Mouse (Mus musculus) monocyte, adult 5-6 weeks (primary cell): Measurements from ENCODE around the gene Pus7. TPM values are rescaled to one million over a fixed set of nuclear protein-coding genes. Genes with fewer than 3 reads are reported as not detected.
"Not testable (repeated sequence)": the region's sequence is repeated elsewhere in the genome, so short reads cannot be mapped to it uniquely, and the experiment has no call there.

Experiments used
- ATAC-seq: fragments of 153-309, 156-312 bp; replicated peaks from 2 replicates; pipeline ENCODE4 v1.8.0; 2017; ENCODE audit warnings: mild to moderate bottlenecking; ENCODE audit not compliant: low TSS enrichment, insufficient number of reproducible peaks, severe bottlenecking, poor library complexity, low FRiP score
- total RNA-seq: library from RNA; stranded (forward); fragments of 200-1000, 200-491, 200-594 nt; gene quantifications from 3 replicates; pipeline ENCODE4 v1.2.3, GENCODE M21; 2017

Gene Pus7
- total RNA-seq, 1 experiment from 2014 or later: 5.1 TPM

DNA sequence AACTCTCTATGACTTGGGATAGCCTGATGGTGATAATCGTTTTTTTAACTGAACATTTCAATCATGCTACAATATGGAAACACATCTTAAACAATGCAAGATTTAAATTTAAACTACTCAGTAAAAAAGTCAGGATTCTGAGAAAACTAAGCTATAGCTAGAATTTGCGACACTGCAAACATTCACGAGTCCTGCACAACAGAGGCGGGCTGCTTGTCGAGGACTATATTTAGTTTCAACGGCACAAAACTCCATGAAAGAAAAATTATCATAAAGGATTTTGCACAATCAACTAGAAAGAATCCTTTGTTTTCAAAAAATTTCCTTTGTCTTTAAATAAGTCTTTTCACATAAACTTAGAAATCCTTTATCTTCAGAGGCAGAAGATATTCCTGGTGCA lies 21.0 kb downstream of the Pus7 start:
- no peak for ATAC-seq

DNA sequence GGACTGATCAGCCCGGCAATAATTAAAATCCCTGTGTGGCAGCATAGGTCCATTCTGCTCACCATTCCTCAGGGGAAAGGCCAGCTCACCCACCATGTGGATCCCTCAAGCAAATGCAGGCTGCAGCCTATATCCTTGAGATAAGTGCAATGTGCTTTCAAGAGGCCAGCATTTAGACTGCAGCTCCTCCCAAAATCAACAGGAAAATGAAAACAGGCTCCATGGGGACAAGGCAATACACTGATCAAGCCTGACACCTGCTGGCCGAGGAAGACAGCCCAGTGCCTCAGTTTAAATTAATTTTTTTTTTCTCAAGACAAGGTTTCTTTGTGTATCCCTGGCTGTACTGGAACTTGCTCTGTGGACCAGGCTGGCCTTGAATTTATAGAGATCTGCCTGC lies 24.9 kb downstream of the Pus7 start:
- ATAC-seq: no peak

DNA sequence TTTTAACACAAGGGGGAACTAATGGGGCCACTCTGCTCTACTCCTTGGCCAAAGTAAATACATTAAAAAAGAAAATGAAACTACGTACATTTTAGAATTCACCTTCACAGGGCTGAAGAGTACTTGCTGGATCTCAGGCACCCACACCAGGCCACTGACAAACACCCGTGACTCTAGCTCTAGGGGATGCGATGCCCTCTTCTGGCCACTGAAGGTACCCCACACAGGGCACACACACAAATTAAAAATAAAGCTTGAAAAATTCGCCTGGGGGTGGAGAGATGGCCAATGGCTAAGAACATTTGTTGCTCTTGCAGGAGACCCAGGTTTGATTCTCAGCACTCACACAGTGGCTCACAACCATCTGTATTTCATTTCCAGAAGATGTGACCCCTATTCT lies 27.1 kb downstream of the Pus7 start:
- no peak for ATAC-seq

DNA sequence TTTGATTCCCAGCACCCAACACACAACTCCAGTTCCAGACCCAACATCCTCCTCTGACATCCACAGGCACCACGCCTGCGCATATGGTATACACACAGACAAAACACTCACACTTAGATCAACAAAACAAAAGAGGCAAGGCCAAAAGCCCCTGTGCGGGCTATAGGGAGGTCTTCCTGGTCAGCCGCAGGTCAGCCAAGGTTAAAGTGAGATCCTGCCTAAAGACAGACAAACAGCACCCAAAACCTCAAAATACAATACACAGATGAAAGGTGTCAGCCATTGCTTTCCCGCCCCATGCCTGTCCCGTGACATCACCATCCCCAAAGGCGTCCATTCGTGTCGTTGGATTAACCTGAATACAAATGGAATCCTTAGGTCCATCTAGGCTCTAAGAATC lies 27.9 kb downstream of the Pus7 start:
- ATAC-seq: no peak

DNA sequence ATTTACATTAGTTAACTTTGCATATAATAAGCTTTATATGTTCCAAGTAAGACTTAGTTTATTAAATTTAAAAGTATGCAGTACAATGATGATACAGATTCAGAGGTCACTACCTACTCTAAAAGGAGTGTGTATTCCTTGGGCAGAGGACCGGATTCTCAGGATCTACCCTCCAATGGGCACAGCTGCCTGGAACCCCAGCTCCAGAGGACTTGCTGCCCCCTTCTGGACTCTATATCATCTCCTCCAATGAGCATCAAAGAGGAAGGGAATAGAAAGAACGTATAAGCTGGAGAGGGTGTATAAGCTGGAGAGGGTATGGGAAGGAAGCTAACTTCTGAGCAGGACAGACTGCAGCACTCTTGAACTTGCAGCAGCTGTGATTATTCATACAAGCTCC lies 33.6 kb downstream of the Pus7 start:
- ATAC-seq: no peak

DNA sequence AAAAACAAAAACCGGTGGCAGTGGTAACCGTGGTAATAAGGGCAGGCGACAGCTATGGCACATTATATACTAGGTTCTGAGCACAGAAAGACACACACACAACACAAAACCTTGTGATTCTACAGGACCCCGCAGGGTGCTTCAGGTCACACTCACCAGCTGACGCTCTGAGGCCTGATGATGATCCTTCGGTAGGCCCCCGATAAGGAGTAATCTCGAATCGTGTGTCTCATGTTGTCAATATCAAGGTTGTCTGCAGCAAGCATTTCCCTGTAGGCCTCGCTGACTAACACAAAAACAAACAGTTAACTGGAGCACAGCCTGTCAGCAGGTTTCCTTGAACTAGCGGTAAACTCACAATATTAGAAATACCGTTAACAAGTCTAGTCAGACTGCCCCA lies 40.2 kb downstream of the Pus7 start:
- no peak for ATAC-seq

DNA sequence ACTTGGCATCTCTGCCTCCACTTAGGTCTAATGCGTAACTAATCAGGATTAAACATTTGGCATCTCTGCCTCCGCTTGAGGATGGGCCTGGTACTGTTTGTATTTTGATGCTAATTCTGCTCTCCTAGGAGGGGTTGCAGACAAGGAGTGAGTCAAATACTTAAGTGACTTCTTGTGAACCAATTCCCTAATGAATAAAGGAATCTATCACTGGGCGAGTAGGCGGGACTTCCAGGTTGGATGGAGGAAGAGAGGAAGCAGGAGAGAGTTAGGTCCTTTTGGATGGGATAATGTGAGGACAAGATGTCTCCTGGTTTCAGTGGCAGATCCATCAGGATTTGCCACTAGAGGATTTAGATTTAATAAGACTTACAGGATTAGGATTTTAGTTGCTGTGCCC lies 46.4 kb downstream of the Pus7 start:
- no peak for ATAC-seq

DNA sequence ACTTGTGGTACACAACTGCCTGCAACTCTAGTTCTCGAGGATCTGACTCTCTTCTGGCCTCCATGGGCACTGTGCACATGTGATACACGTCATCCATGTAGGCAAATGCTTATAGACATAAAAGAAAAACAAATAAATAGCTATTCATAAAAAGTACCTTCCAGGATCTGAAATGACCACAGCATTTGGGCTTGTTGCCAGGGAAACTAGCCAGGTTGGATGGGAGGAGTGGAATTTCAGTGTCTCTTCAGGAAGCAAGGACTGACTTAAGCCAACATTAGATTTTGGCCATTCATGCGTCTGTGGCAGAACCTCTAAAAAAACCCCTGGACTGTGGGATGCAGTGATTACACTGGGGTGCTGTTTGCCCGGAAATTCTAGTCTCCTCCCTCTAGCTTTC lies 47.1 kb downstream of the Pus7 start:
- no peak for ATAC-seq

DNA sequence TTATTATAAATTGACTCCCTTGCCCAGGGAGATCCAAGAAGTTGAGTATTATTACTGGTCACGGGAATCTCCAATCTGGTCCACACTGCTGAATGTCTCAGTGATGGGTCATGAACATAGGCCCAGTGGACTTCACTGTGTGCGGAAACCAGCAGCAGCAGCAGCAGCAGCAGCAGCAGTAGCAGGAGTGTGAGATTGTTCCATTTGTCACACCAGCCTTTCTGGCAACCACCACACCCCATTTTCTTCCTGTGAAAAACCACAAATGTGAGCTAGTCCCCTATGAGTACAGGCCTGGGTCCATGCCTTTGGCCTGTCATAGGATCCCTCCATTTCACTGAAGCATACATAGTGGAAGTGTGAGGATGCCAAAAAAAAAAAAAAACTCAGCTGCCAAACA lies 61.6 kb downstream of the Pus7 start:
- ATAC-seq: peak; percentile 73

DNA sequence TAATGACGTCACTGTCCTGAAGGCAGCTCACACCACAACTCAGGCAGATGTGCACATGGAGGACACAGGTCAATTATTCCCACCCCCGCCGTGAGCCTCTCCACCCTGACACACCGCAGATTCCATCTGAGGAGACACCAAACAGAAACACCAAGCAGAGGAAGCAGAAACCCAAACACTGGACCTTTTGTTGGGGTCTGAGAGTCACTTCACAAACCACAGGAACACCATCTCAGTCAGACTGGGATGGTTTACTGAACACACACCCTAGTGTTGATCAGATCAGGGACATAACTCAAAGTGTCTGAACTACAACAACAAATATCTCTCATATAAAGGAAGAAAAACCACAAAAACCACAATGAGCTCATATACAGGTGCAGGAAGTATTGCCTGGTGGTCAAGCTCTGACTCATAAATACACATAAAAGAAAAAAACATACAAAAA lies 64.6 kb downstream of the Pus7 start:
- ATAC-seq: peak; percentile 72

DNA sequence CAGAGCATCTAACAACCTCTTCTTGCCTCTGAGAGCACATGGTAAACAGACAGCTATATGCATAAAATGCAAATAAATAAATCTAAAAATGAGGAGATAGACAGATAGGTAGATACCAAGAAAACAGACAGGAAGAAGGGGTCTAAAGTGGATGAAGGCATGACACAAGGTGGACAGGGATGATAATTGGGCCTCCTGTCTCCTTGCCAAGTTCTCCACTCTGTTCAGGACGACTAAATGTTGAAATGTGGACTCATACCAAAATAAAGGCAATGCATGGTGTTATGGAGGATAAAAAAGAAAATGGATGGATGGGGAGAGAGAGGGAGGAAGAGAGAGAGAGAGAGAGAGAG lies 65.4 kb downstream of the Pus7 start:
- ATAC-seq: no peak

DNA sequence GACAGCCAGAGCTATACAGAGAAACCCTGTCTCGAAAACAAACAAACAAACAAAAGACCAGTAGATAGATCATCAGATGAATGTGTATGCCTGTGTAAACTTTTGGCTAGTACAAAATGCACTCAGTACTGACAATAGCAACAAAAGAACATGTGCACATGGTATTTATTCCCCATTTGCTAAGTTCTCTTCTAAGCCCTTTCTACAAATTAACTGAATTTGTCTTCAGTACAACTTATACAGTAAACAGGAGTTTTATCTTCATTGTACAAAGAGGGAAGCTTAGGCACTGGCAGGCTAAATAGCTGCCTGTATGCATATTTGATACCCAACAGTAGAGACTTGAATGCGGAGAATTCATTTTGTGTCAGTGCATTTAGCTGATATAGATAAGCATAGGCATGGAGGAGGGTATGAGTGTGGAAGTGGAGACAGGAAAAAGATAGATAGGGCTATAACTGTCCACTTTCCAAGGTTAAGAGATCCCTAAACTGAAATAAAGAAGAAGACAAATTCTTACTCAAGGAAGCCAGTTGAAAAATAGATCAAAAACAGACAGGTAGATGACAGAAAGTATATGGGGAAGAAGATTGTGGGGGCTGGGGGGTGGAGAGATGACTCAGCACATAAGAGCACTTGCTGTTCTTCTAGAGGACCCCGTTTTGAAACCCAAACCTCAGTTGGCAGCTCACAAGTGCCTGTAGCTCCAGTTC lies 65.9 kb downstream of the Pus7 start:
- no peak for ATAC-seq

DNA sequence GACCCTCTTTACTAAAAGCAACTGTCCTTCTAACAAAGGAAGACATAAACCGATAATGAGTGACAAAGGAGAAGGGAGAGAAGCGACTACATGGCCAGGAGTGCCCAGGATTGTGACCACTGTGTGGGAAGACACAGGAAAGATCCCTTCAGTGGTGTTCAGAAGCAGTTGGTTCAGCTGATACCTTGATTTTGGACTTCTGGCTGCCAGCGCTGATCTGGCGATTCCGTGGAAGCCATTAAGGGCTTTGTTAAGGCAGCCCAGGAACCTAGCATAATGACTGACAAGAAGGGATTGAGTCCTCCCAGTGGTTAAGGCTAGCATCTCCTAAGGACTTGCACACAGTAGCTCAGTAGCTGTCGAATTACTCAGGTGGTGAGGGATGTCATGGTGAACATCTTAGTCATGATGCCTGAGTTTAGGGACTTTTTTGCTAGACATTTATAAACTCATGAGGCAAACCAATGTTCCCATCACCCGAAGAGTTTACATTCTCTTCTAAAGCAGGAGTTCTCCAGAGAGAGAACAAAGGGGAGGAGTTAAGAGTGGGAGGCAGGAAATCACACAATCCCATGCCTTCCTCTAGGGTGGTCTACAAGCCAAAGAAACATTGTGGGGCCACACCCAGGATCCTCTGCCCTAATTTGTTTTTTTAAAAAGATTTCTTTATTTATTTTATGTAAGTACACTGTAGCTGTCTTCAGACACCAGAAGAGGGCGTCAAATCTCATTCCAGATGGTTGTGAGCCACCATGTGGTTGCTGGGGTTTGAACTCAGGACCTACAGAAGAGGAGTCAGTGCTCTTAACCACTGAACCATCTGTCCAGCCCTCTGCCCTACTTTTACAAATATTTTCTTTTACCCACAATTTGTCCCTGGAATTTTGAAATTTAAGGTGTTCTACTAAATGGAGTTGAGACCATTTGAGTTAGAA lies 69.8 kb downstream of the Pus7 start:
- no peak for ATAC-seq

DNA sequence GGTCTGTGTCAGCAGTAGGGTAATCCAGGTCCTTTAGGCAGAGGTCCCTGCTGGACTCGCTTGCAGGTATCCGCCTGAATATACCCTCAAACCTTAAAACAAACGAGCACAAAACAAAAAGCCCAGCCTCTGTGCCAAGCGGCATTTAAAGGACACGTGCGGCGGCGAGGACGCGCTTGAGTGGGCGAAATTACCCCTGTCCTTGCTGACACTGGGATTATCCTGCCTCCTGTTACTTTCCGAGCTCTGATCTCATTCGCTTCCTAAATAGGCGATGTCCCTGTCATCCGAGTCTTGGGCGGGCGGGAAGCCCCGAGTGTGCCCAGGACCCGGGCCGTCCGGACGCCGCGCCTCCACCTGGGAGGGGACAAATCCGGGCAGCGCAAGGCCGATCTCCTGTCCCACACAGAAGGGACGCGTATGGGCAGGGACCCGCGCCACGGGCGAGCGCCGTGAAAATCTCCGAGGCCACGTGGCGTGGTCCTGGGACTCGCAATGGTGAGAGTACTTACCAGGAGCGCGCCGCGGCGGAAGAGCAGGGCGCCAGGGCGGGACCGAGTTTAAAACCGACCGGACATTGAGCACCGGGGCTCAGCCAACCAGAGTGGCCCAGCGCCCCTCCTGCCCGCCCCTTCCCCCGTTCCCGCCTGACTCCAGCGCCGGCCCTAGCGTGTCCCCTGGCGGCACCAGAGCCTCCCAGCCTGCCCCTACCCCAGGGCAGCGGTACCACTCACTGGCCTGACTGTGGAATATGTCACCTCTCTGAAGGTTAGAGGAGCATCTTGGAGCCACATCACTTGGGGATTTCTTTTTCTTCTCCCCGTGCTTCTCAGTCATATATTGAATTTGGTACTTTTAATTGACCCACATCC lies 71.1 kb downstream of the Pus7 start:
- ATAC-seq: peak; percentile 97

DNA sequence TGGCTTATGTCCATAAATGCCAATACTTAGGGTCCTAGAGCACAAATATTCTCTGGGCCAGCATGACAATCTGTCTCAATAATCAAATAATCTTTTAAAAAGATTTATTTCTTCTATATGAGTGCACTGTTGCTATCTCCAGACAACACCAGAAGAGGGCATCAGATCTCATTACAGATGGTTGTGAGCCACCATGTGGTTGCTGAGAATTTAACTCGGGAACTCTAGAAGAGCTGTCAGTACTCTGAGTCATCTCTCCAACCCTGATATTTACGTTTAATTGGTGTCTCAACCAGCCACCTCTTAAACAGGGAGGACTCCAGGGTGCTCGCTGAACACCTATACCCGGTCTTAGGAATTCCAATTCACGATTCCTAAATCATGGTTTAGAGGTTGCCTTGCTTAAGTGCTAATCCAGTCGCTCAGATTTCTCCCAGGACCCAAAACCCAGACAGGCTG lies 71.8 kb downstream of the Pus7 start:
- ATAC-seq: not testable (repeated sequence)

DNA sequence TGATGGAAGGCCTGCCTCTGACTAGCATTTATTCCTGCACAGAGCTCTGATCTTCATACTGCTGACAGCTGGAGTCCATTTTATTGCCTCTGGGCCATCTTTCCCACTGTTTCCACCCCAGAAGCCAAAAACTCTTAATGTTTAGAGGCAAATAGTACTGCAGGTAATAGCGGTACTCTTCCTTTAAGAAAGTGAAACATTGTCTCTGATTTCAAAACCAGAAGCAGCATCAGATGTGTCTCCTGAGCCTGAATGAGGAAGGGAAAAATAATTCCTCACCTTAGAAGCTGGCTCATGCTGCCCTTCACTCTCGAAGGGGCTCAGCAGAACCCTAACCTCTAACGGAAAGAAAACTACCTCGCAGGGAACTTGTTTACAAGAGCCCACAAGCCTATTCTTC lies 72.3 kb downstream of the Pus7 start:
- no peak for ATAC-seq

DNA sequence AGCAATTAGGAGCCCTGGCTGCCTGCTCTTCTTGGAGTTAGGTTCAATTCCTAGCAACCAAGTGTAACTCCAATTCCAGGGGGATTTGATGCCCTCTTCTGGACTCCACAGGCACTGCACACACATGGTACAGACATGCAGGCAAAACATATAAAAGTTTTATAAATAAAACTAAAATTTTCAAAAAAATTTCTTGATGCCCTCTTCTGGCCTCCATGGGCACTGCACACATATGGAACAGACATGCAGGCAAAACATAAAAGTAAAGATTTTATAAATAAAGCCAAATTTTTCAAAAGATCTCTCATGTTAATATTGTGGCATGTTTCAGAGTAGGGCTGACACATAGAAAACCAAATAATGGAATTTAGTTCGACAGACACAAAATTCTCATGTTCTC lies 73.8 kb downstream of the Pus7 start:
- ATAC-seq: no peak

DNA sequence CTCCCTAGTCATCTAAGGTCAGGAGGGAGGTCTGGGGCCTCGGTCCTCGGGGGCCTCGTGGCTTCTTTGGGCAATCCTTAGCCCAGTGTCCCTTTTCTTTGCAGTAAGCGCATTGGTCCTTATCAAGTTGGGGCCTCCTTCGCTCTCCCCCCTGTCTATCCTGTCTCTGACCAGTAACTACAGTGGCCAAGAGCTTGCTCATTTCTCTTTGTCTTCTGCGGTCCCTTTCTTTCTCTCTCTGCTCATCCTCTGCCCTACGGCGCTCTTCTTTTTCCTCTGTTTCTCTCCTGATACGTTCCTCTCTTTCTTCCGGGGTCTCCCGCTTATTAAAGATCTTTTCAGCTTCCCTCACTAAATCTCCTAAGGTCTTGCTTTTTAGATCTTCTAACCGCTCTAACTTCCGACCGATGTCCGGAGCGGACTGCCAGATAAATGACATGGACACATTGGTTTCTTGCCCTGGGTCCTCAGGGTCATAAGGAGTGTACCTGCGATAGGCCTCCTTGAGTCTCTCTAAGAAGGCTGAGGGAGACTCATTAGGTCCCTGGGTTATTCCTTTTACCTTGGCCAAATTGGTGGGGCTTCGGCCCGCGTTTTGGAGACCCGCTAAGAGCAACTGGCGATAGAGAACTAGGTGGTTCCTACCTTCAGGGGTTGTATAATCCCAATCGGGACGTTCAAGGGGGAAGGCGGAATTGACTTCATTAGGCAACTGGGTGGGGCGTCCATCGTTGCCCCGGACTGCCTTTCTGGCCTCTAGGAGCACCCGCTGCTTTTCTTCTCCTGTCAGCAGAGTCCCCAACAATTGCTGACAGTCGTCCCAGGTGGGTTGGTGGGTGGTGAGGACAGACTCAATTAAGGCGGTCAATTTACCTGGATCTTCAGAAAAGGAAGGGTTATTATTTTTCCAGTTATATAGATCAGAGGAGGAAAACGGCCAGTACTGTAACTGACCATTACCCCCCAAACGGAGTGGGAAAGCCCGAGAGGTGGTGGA lies 76.6 kb downstream of the Pus7 start:
- ATAC-seq: not testable (repeated sequence)
